Mouse (Mus musculus) lung, adult 10 weeks (tissue): ENCODE data around the gene Rbmx. TPM values are rescaled to one million over a fixed set of nuclear protein-coding genes. Genes with fewer than 3 reads are reported as not detected.

Experiments
- polyA plus RNA-seq: library from polyadenylated mRNA; stranded (reverse); fragments of 350-450 nt; fragmentation: Illumina TruSeq; extraction: RNeasy Lipid Tissue Mini Kit (QIAGEN cat#74804); gene quantifications from one replicate; pipeline ENCODE4 v1.2.3, GENCODE M21; 2014; ENCODE audit warnings: low read depth, low replicate concordance; ENCODE audit not compliant: insufficient read depth

The Rbmx gene
- polyA plus RNA-seq, result 18.7 TPM

GRCm38 (mm10) chrX:57392367-57393246 lies at the start of gene Rbmx:
Gene Rbmx, minus strand, starts transcription at chrX:57393036.

GRCm38 (mm10) chrX:57408769-57409168 lies 15.9 kb upstream of the Rbmx start, which contains the start of gene Gm364:
Gene Gm364, plus strand, starts transcription at chrX:57409154.

GRCm38 (mm10) chrX:57338371-57339211 lies 54.2 kb downstream of the Rbmx start, which contains the start of gene Arhgef6:
Gene Arhgef6, minus strand, starts transcription at chrX:57338729.

Other genes starting within 250 kb of the Rbmx start
- gene Cd40lg, start 180.9 kb downstream of the Rbmx start, polyA plus RNA-seq, result 0.32 TPM
- 23.1 TPM for gene Arhgef6, start 54.3 kb downstream of the Rbmx start, polyA plus RNA-seq
- not detected for gene Gm364, start 16.1 kb upstream of the Rbmx start, polyA plus RNA-seq
- not detected for gene Gpr101, start 110.7 kb upstream of the Rbmx start, polyA plus RNA-seq